ENCODE assay signal across 26 mouse cellular contexts in genomic region chr16:55952771-55953170, GRCm38 (mm10). TPM values are rescaled to one million over a fixed set of nuclear protein-coding genes. Genes with fewer than 3 reads are reported as not detected.
DNase-seq lines count a peak whose midpoint lies in the region; ATAC-seq and TF ChIP-seq lines count a peak whose summit lies in the region.
"Had no signal": no experiment of that assay in that cellular context is flagged by ENCODE, and none has a peak within 500 bp of the region (broad histone marks: within the 10 kb centered on the region; RNA-seq: fewer than 3 reads in every experiment).

No protein-coding gene starts in this region.

- no peak for TF ChIP-seq CTCF in spleen, adult 2 months (IDR thresholded peaks at IDR 0.05; ENCODE audit: extremely low read depth, insufficient read depth, insufficient read length, insufficient replicate concordance)

- no peak for ATAC-seq in CD4-positive, CD25-positive, alpha-beta regulatory T cell, adult 4 months
- no peak for ATAC-seq in activated CD4-positive, CD25-positive, alpha-beta regulatory T cell, adult 4 months
- ATAC-seq: forebrain, embryonic 14.5 days; hindbrain, embryonic 16.5 days; intestine, embryonic 15.5 days had no signal

- no peaks in the 10 kb centered on the region for H3K27me3 ChIP-seq in spleen, adult 2 months (ENCODE audit: control insufficient read depth, insufficient read depth, low read length)
- H3K27me3 ChIP-seq: heart, embryonic 15.5 days; intestine, embryonic 15.5 days; liver, embryonic 13.5 days; lung, embryonic 15.5 days; midbrain, embryonic 12.5 days; neural tube, embryonic 13.5 days had no signal

- peak overlapping the region; percentile 72 for H3K27ac ChIP-seq in spleen, adult 2 months (ENCODE audit: insufficient read depth, low read length)
- H3K27ac ChIP-seq: heart, embryonic 10.5 days; heart, embryonic 15.5 days; intestine, embryonic 15.5 days; kidney, postnatal 0 days; liver, embryonic 13.5 days; lung, embryonic 15.5 days; midbrain, embryonic 12.5 days; neural tube, embryonic 13.5 days had no signal

- peaks cover 8% of the 10 kb centered on the region; the same call in 1 of the 2 replicates for H3K4me1 ChIP-seq in spleen, adult 2 months (ENCODE audit: control insufficient read depth, insufficient read depth, insufficient read length)
- H3K4me1 ChIP-seq: heart, embryonic 10.5 days; heart, embryonic 15.5 days; intestine, embryonic 15.5 days; lung, embryonic 15.5 days; midbrain, embryonic 12.5 days; neural tube, embryonic 13.5 days had no signal

- H3K4me3 ChIP-seq in spleen, adult 2 months (ENCODE audit: extremely low read depth, insufficient read depth, insufficient read length): no peak overlapping the region
- H3K4me3 ChIP-seq: heart, embryonic 10.5 days; heart, embryonic 15.5 days; intestine, embryonic 15.5 days; liver, embryonic 13.5 days; lung, embryonic 15.5 days; midbrain, embryonic 12.5 days; neural tube, embryonic 13.5 days had no signal

- no peak for TF ChIP-seq POLR2A in spleen, adult 2 months (IDR thresholded peaks at IDR 0.05; ENCODE audit: low read depth, low read length)

- DNase-seq in CD4-positive, CD25-positive, alpha-beta regulatory T cell, adult 2 months (ENCODE audit: low read depth, low spot score): peak; percentile 44
- peak in 1 of 2 experiments; percentile 37 for DNase-seq in spleen, adult 2 months (ENCODE audit: low read depth in 1 of 2, low spot score in 2 of 2)
- no peak for DNase-seq in spleen, postnatal 10 days (ENCODE audit: low spot score in 2 of 2)
- DNase-seq in T-cell, adult 2 months (ENCODE audit: low spot score): peak; percentile 31
- DNase-seq in lung, postnatal 25 days (ENCODE audit: low spot score): peak; percentile 55
- DNase-seq in urinary bladder, postnatal 10 days (ENCODE audit: low spot score): no peak
- DNase-seq: adrenal gland, adult 8-10 months; cerebellum, adult 9-10 months; cerebellum, postnatal 36 days; gastrocnemius, postnatal 25 days; kidney, adult 8-10 months; kidney, postnatal 4 days; layer of hippocampus, postnatal 36 days; left cerebral cortex, postnatal 4 days; liver, embryonic 13.5 days had no signal

- H3K36me3 ChIP-seq in spleen, adult 2 months (ENCODE audit: control insufficient read depth, insufficient read depth, low read length): no peaks in the 10 kb centered on the region
- H3K36me3 ChIP-seq: heart, embryonic 10.5 days; heart, embryonic 15.5 days; intestine, embryonic 15.5 days; liver, embryonic 13.5 days; lung, embryonic 15.5 days; midbrain, embryonic 12.5 days; neural tube, embryonic 13.5 days had no signal

RNA-seq across cellular contexts. Expression of gene Rpl24, which starts 13.3 kb away (rescaled TPM):
- polyA plus RNA-seq in CD4-positive, CD25-positive, alpha-beta regulatory T cell, adult 4 months (2017; shearing (Covaris generic)): 1,000 to 10,000 TPM; 1,557 to 1,698 TPM
- polyA plus RNA-seq in spleen, adult 2 months (2012; rRNA removed): 76.2 and 82.6 TPM in 2 replicates
- 1,000 to 10,000 TPM; 1,908 to 2,087 TPM for polyA plus RNA-seq in activated CD4-positive, CD25-positive, alpha-beta regulatory T cell, adult 4 months (2017; shearing (Covaris generic))

RNA-seq across cellular contexts. Expression of gene Cep97, which starts 18.1 kb away (rescaled TPM):
- 10 to 100 TPM; 24.5 to 30.9 TPM for polyA plus RNA-seq in CD4-positive, CD25-positive, alpha-beta regulatory T cell, adult 4 months (2017; shearing (Covaris generic))
- 1.7 TPM in 2 replicates for polyA plus RNA-seq in spleen, adult 2 months (2012; rRNA removed)
- 10 to 100 TPM; 22.8 to 28.3 TPM for polyA plus RNA-seq in activated CD4-positive, CD25-positive, alpha-beta regulatory T cell, adult 4 months (2017; shearing (Covaris generic))

RNA-seq across cellular contexts. Expression of gene Zbtb11, which starts 20.9 kb away (rescaled TPM):
- 10 to 100 TPM; 30.3 to 37.4 TPM for polyA plus RNA-seq in CD4-positive, CD25-positive, alpha-beta regulatory T cell, adult 4 months (2017; shearing (Covaris generic))
- polyA plus RNA-seq in spleen, adult 2 months (2012; rRNA removed): 3.9 and 4.7 TPM in 2 replicates
- 10 to 100 TPM; 23.9 to 26.0 TPM for polyA plus RNA-seq in activated CD4-positive, CD25-positive, alpha-beta regulatory T cell, adult 4 months (2017; shearing (Covaris generic))

RNA-seq across cellular contexts. Expression of gene Nxpe3, which starts 57.7 kb away (rescaled TPM):
- 10 to 100 TPM; 13.6 to 27.9 TPM for polyA plus RNA-seq in CD4-positive, CD25-positive, alpha-beta regulatory T cell, adult 4 months (2017; shearing (Covaris generic))
- 6.0 and 6.1 TPM in 2 replicates for polyA plus RNA-seq in spleen, adult 2 months (2012; rRNA removed)
- 10 to 100 TPM; 15.0 to 28.2 TPM for polyA plus RNA-seq in activated CD4-positive, CD25-positive, alpha-beta regulatory T cell, adult 4 months (2017; shearing (Covaris generic))

Comparison
In these comparisons a context has a peak if more than half of its experiments do, and no peak if none do; other contexts are left out.
1. DNase-seq: peak in CD4-positive, CD25-positive, alpha-beta regulatory T cell, adult 2 months (single experiment), T-cell, adult 2 months (single experiment) and lung, postnatal 25 days (single experiment); none in spleen, postnatal 10 days (0 of 2) and urinary bladder, postnatal 10 days (single experiment).
2. RNA of gene Rpl24, which starts 13.3 kb away (polyA plus RNA-seq): 1,908 to 2,087 TPM in activated CD4-positive, CD25-positive, alpha-beta regulatory T cell, adult 4 months and 1,557 to 1,698 TPM in CD4-positive, CD25-positive, alpha-beta regulatory T cell, adult 4 months; 76.2 to 82.6 TPM in spleen, adult 2 months; every median in the first group is over 10 times any median in the second.